Mouse (Mus musculus): ENCODE measurements around the gene Cnbp.

DNA sequence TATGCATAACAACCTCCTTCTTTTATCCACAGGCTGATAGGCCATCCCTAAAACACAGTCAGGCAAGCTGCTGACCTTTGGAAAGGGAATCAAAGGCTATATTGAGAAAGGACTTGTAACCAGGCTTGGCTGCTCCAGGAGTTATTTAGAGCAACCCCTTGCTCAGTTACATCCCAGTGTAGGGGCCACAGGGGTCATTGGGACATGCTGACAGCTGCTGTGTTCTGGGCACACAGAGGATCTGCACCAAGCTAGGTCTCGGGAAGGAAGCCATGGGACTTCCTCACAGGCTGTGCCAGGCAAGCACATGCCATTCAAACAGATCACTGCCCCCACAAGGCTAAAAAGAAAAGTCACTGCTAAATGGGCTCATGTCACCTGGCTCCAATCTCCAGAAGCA, 22.2 kb upstream of the Cnbp start:
- TF ChIP-seq CTCF (IDR thresholded peaks at IDR 0.05; ENCODE audit: low read depth) (no peak), EP300 (IDR thresholded peaks at IDR 0.05; ENCODE audit: low read depth) (no peak)
